Mouse (Mus musculus): ENCODE measurements around the gene Hprt.

DNA sequence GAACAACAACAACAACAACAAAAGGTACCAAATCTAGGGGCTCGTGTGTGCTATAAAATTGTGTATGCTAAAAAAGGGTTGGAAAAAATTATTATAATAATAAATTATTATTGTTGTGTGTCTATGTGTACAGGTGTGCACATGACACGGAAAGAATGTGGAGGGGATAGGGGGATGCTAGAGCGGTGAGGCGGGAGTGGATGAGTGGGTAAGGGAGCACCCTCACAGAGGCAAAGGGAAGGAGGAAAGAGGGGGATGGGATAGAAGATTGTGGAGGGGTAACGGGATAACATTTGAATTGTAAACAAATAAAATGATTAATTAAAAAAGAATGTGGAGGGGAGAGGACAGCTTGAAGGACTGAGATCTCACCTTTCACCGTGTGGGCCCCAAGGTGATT, 52.2 kb downstream of the Hprt start:
- no peak for TF ChIP-seq POLR2A (IDR thresholded peaks at IDR 0.05; ENCODE audit: control insufficient read depth, low read depth, low read length)
- no peak for TF ChIP-seq CTCF (IDR thresholded peaks at IDR 0.05; ENCODE audit: control insufficient read depth, insufficient read depth, insufficient replicate concordance, low read depth, low read length)

Data from testis, adult 2 months (tissue).